Mouse (Mus musculus): ENCODE data around the gene Fgb. TPM values are rescaled to one million over a fixed set of nuclear protein-coding genes. Genes with fewer than 3 reads are reported as not detected.

Fgb gene
- polyA plus RNA-seq, 1 experiment from 2014 or later, result 0.15 TPM

- H3K4me1 ChIP-seq (ENCODE audit: control insufficient read depth, insufficient read depth, low read length), result no peaks in the 10 kb centered on the region
- no peak overlapping the region for H3K27ac ChIP-seq (ENCODE audit: low read depth, low read length)
- H3K9me3 ChIP-seq (ENCODE audit: control insufficient read depth, low read length), result no peaks in the 10 kb centered on the region
- 87% methylated on average over 2 of the region's 2 CpGs for WGBS
- no peaks in the 10 kb centered on the region for H3K27me3 ChIP-seq (ENCODE audit: control insufficient read depth, insufficient read depth, low read length)
- no peak overlapping the region for H3K4me3 ChIP-seq (ENCODE audit: low read depth, low read length)
- no peak overlapping the region for H3K9ac ChIP-seq (replicated peaks; ENCODE audit: low read depth, low read length)
- no peak overlapping the region for H3K4me2 ChIP-seq (ENCODE audit: low read depth, low read length)
- no peak for ATAC-seq (ENCODE audit: low read depth)
- H3K36me3 ChIP-seq (ENCODE audit: control insufficient read depth, insufficient read depth, low read length), result no peaks in the 10 kb centered on the region
Measured at GRCm38 (mm10) chr3:83020387-83020786, 29.3 kb downstream of the Fgb start.

- WGBS, result 89% methylated on average over 1 of the region's 1 CpGs
- no peak overlapping the region for H3K9ac ChIP-seq (replicated peaks; ENCODE audit: low read depth, low read length)
- no peak overlapping the region for H3K4me3 ChIP-seq (ENCODE audit: low read depth, low read length)
- ATAC-seq (ENCODE audit: low read depth), result no peak
- H3K27me3 ChIP-seq (ENCODE audit: control insufficient read depth, insufficient read depth, low read length), result no peaks in the 10 kb centered on the region
- no peak overlapping the region for H3K27ac ChIP-seq (ENCODE audit: low read depth, low read length)
- no peaks in the 10 kb centered on the region for H3K36me3 ChIP-seq (ENCODE audit: control insufficient read depth, insufficient read depth, low read length)
- H3K4me1 ChIP-seq (ENCODE audit: control insufficient read depth, insufficient read depth, low read length), result no peaks in the 10 kb centered on the region
- no peaks in the 10 kb centered on the region for H3K9me3 ChIP-seq (ENCODE audit: control insufficient read depth, low read length)
- no peak overlapping the region for H3K4me2 ChIP-seq (ENCODE audit: low read depth, low read length)
Measured at GRCm38 (mm10) chr3:83016236-83016635, 33.4 kb downstream of the Fgb start.

- 89% methylated on average over 10 of the region's 10 CpGs for WGBS
- H3K4me1 ChIP-seq (ENCODE audit: control insufficient read depth, insufficient read depth, low read length), result no peaks in the 10 kb centered on the region
- H3K27ac ChIP-seq (ENCODE audit: low read depth, low read length), result no peak overlapping the region
Measured at GRCm38 (mm10) chr3:83013951-83014350, 35.7 kb downstream of the Fgb start.

GRCm38 (mm10) chr3:83012636-83013035, 37.0 kb downstream of the Fgb start:
- ATAC-seq (ENCODE audit: low read depth), result no peak
- 94% methylated on average over 19 of the region's 19 CpGs for WGBS

More at GRCm38 (mm10) chr3:83013951-83014350, 35.7 kb downstream of the Fgb start:
- Histone ChIP-seq H3K27me3 (ENCODE audit: control insufficient read depth, insufficient read depth, low read length) (no peaks in the 10 kb centered on the region), H3K36me3 (ENCODE audit: control insufficient read depth, insufficient read depth, low read length) (no peaks in the 10 kb centered on the region), H3K9me3 (ENCODE audit: control insufficient read depth, low read length) (no peaks in the 10 kb centered on the region), H3K9ac (replicated peaks; ENCODE audit: low read depth, low read length) (no peak overlapping the region), H3K4me3 (ENCODE audit: low read depth, low read length) (no peak overlapping the region), H3K4me2 (ENCODE audit: low read depth, low read length) (no peak overlapping the region)
- no peak for ATAC-seq (ENCODE audit: low read depth)

GRCm38 (mm10) chr3:83011565-83011964, 38.1 kb downstream of the Fgb start:
- H3K9me3 ChIP-seq (ENCODE audit: control insufficient read depth, low read length), result no peaks in the 10 kb centered on the region
- no peak for ATAC-seq (ENCODE audit: low read depth)
- H3K27me3 ChIP-seq (ENCODE audit: control insufficient read depth, insufficient read depth, low read length), result no peaks in the 10 kb centered on the region
- no peak overlapping the region for H3K4me3 ChIP-seq (ENCODE audit: low read depth, low read length)
- H3K4me1 ChIP-seq (ENCODE audit: control insufficient read depth, insufficient read depth, low read length), result no peaks in the 10 kb centered on the region
- H3K4me2 ChIP-seq (ENCODE audit: low read depth, low read length), result no peak overlapping the region
- 57% methylated on average over 4 of the region's 4 CpGs for WGBS
- H3K36me3 ChIP-seq (ENCODE audit: control insufficient read depth, insufficient read depth, low read length), result no peaks in the 10 kb centered on the region
- no peak overlapping the region for H3K27ac ChIP-seq (ENCODE audit: low read depth, low read length)
- no peak overlapping the region for H3K9ac ChIP-seq (replicated peaks; ENCODE audit: low read depth, low read length)

More at GRCm38 (mm10) chr3:83012636-83013035, 37.0 kb downstream of the Fgb start:
- Histone ChIP-seq H3K27me3 (ENCODE audit: control insufficient read depth, insufficient read depth, low read length) (no peaks in the 10 kb centered on the region), H3K4me1 (ENCODE audit: control insufficient read depth, insufficient read depth, low read length) (no peaks in the 10 kb centered on the region), H3K4me3 (ENCODE audit: low read depth, low read length) (no peak overlapping the region), H3K9ac (replicated peaks; ENCODE audit: low read depth, low read length) (no peak overlapping the region), H3K4me2 (ENCODE audit: low read depth, low read length) (no peak overlapping the region), H3K27ac (ENCODE audit: low read depth, low read length) (no peak overlapping the region), H3K36me3 (ENCODE audit: control insufficient read depth, insufficient read depth, low read length) (no peaks in the 10 kb centered on the region), H3K9me3 (ENCODE audit: control insufficient read depth, low read length) (no peaks in the 10 kb centered on the region)

- no peak for ATAC-seq (ENCODE audit: low read depth)
- Histone ChIP-seq H3K4me3 (ENCODE audit: low read depth, low read length) (no peak overlapping the region), H3K9ac (replicated peaks; ENCODE audit: low read depth, low read length) (no peak overlapping the region), H3K27me3 (ENCODE audit: control insufficient read depth, insufficient read depth, low read length) (no peaks in the 10 kb centered on the region), H3K4me1 (ENCODE audit: control insufficient read depth, insufficient read depth, low read length) (no peaks in the 10 kb centered on the region), H3K9me3 (ENCODE audit: control insufficient read depth, low read length) (no peaks in the 10 kb centered on the region), H3K27ac (ENCODE audit: low read depth, low read length) (no peak overlapping the region), H3K36me3 (ENCODE audit: control insufficient read depth, insufficient read depth, low read length) (no peaks in the 10 kb centered on the region), H3K4me2 (ENCODE audit: low read depth, low read length) (no peak overlapping the region)
- 92% methylated on average over 4 of the region's 4 CpGs for WGBS
Measured at GRCm38 (mm10) chr3:83011136-83011535, 38.5 kb downstream of the Fgb start.

- ATAC-seq (ENCODE audit: low read depth), result no peak
- H3K4me3 ChIP-seq (ENCODE audit: low read depth, low read length), result no peak overlapping the region
- no peak overlapping the region for H3K27ac ChIP-seq (ENCODE audit: low read depth, low read length)
- H3K36me3 ChIP-seq (ENCODE audit: control insufficient read depth, insufficient read depth, low read length), result no peaks in the 10 kb centered on the region
- WGBS, result 83% methylated on average over 11 of the region's 11 CpGs
- H3K9me3 ChIP-seq (ENCODE audit: control insufficient read depth, low read length), result no peaks in the 10 kb centered on the region
- H3K9ac ChIP-seq (replicated peaks; ENCODE audit: low read depth, low read length), result no peak overlapping the region
- no peak overlapping the region for H3K4me2 ChIP-seq (ENCODE audit: low read depth, low read length)
- H3K27me3 ChIP-seq (ENCODE audit: control insufficient read depth, insufficient read depth, low read length), result no peaks in the 10 kb centered on the region
- H3K4me1 ChIP-seq (ENCODE audit: control insufficient read depth, insufficient read depth, low read length), result no peaks in the 10 kb centered on the region
Measured at GRCm38 (mm10) chr3:83010291-83010690, 39.4 kb downstream of the Fgb start.

- Histone ChIP-seq H3K4me2 (ENCODE audit: low read depth, low read length) (no peak within 1 kb of the TSS), H3K9ac (replicated peaks; ENCODE audit: low read depth, low read length) (no peak within 1 kb of the TSS), H3K27ac (ENCODE audit: low read depth, low read length) (no peak within 1 kb of the TSS), H3K36me3 (ENCODE audit: control insufficient read depth, insufficient read depth, low read length) (no peaks in the 10 kb centered on the region), H3K4me3 (ENCODE audit: low read depth, low read length) (no peak within 1 kb of the TSS), H3K27me3 (ENCODE audit: control insufficient read depth, insufficient read depth, low read length) (no peaks in the 10 kb centered on the region), H3K9me3 (ENCODE audit: control insufficient read depth, low read length) (no peaks in the 10 kb centered on the region), H3K4me1 (ENCODE audit: control insufficient read depth, insufficient read depth, low read length) (no peaks in the 10 kb centered on the region)
- ATAC-seq (ENCODE audit: low read depth), result no peak
- 57% methylated on average over 7 of the region's 7 CpGs for WGBS
Measured at GRCm38 (mm10) chr3:83007557-83007956, 42.1 kb downstream of the Fgb start, which contains the start of gene Fgg. Gene Fgg (plus strand): TSS chr3:83007724.

- WGBS, result 97% methylated on average over 7 of the region's 7 CpGs
- ATAC-seq (ENCODE audit: low read depth), result no peak
- Histone ChIP-seq H3K4me1 (ENCODE audit: control insufficient read depth, insufficient read depth, low read length) (no peaks in the 10 kb centered on the region), H3K4me3 (ENCODE audit: low read depth, low read length) (no peak overlapping the region), H3K9me3 (ENCODE audit: control insufficient read depth, low read length) (no peaks in the 10 kb centered on the region), H3K36me3 (ENCODE audit: control insufficient read depth, insufficient read depth, low read length) (no peaks in the 10 kb centered on the region), H3K4me2 (ENCODE audit: low read depth, low read length) (no peak overlapping the region), H3K27ac (ENCODE audit: low read depth, low read length) (no peak overlapping the region), H3K27me3 (ENCODE audit: control insufficient read depth, insufficient read depth, low read length) (no peaks in the 10 kb centered on the region), H3K9ac (replicated peaks; ENCODE audit: low read depth, low read length) (no peak overlapping the region)
Measured at GRCm38 (mm10) chr3:83004801-83005200, 44.9 kb downstream of the Fgb start.
